Mouse (Mus musculus) stomach, embryonic 16.5 days (tissue): ENCODE measurements at regions not wholly inside any gene's neighbourhood (a gene's known extent, or its start where the extent isn't known, plus 50 kb on each side); places are given as distances from the start of the nearest gene placed in this dataset.

Experiments used
- ATAC-seq: fragments of 200-750 bp; cut with Nextera tagmentation; 2 replicates; pipeline ENCODE4 v1.8.0; 2017; ENCODE audit warnings: moderate number of reproducible peaks, moderate TSS enrichment; ENCODE audit not compliant: insufficient read depth, low FRiP score
- H3K27ac ChIP-seq: fragments of 300-500 bp; sonication (generic); 2 replicates; pipeline ENCODE4 v1.5.1; 2014; ENCODE audit warnings: low read length
- H3K27me3 ChIP-seq: fragments of 300-500 bp; sonication (generic); 2 replicates; pipeline ENCODE4 v1.6.1; 2014; ENCODE audit warnings: low read length, control low read depth, mixed read lengths; ENCODE audit not compliant: control insufficient read depth, insufficient read depth
- H3K36me3 ChIP-seq: fragments of 300-500 bp; sonication (generic); 2 replicates; pipeline ENCODE4 v1.6.1; 2014; ENCODE audit warnings: low read length; ENCODE audit not compliant: control insufficient read depth, insufficient read depth
- H3K4me1 ChIP-seq: fragments of 300-500 bp; sonication (generic); 2 replicates; pipeline ENCODE4 v1.6.1; 2014; ENCODE audit warnings: low read length, control low read depth, mixed read lengths; ENCODE audit not compliant: control insufficient read depth, insufficient read depth
- H3K4me2 ChIP-seq: fragments of 300-500 bp; sonication (generic); 2 replicates; pipeline ENCODE4 v1.6.1; 2014; ENCODE audit warnings: low read depth, low read length, mixed read lengths
- H3K4me3 ChIP-seq: fragments of 300-500 bp; sonication (generic); replicated peaks from 2 replicates; pipeline ENCODE4 v1.5.1; 2014; ENCODE audit warnings: mild to moderate bottlenecking, low read length
- H3K9ac ChIP-seq: fragments of 300-500 bp; sonication (generic); 2 replicates; pipeline ENCODE4 v1.6.1; 2014; ENCODE audit warnings: low read length
- H3K9me3 ChIP-seq: fragments of 300-500 bp; sonication (generic); replicated peaks from 2 replicates; pipeline ENCODE4 v1.6.1; 2016; ENCODE audit warnings: low read length, control low read depth; ENCODE audit not compliant: control insufficient read depth
- WGBS: fragments of 180-500 bp; shearing (Covaris S2); extraction: QIAGEN DNeasy Blood & Tissue Kit; methylation state at CpG from one replicate; pipeline ENCODE4 v1.1.7; 2014; 5-methylcytosine and 5-hydroxymethylcytosine counted together

DNA sequence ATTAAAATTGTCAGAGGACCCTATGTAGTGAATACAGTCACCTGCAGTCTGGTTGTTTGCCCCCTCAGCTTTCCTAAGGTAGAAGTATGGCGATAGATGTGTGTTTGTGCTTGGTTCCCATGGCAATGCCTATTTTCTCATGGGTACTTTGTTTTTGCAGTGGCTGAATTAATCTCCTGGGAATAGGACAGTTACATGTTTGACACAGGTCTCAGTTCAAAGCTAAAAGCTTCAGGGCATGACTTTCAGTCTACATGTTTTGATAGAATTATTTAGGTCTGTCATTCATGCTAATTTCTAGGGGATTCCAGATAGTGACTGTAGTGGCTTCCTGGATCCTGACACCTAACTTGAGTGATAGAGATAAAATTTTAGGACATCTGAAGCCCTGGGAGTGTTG, 191.6 kb upstream of the Kbtbd8 start:
- no peaks in the 10 kb centered on the region for H3K36me3 ChIP-seq
- H3K27ac ChIP-seq: no peak overlapping the region
- WGBS: 85% methylated on average over 1 of the region's 1 CpGs
- no peak for ATAC-seq
- H3K4me1 ChIP-seq: no peaks in the 10 kb centered on the region
- no peak overlapping the region for H3K4me2 ChIP-seq
- H3K9me3 ChIP-seq: no peaks in the 10 kb centered on the region; the same call in 1 of the 2 replicates
- no peak overlapping the region for H3K4me3 ChIP-seq
- H3K27me3 ChIP-seq: no peaks in the 10 kb centered on the region
- no peak overlapping the region for H3K9ac ChIP-seq

DNA sequence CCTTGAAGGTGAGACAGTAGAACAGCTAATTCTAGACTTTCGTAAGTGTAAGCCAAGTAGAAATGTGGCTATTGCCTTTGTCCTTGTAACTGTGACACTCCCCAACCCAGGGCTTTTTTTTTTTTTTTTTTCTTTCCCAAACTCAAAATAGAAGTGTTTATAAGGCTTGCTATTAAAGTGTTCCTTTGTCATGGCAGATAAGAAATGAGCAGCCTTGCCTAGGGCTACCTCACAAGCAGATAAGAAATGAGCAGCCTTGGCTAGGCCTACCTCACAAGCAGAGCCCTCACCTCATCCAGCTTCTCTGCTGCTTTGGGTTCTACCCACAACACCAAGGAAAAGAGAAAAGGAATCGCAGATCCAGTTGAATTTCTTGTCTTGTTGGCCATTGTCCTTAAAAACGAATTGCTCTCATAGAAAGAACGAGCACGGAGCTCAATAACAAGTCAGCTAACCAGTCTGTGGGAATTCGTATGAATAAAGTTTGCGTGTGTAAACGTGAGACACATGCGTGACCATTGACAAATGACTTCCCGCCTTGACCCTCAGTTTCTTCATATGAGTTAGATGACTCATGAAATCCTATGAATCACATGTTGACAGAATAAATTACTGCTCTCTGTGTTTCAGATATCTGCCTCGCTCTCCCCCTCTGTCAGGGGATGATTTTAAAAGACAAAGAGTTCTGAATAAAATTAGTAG, 192.6 kb upstream of the Kbtbd8 start:
- H3K9me3 ChIP-seq: no peaks in the 10 kb centered on the region; the same call in 1 of the 2 replicates
- whole genome bisulfite sequencing: 82% methylated on average over 11 of the region's 11 CpGs
- no peaks in the 10 kb centered on the region for H3K36me3 ChIP-seq
- no peak overlapping the region for H3K9ac ChIP-seq
- H3K4me2 ChIP-seq: no peak overlapping the region
- H3K27ac ChIP-seq: no peak overlapping the region
- no peaks in the 10 kb centered on the region for H3K27me3 ChIP-seq
- no peaks in the 10 kb centered on the region for H3K4me1 ChIP-seq
- H3K4me3 ChIP-seq: no peak overlapping the region
- no peak for ATAC-seq

DNA sequence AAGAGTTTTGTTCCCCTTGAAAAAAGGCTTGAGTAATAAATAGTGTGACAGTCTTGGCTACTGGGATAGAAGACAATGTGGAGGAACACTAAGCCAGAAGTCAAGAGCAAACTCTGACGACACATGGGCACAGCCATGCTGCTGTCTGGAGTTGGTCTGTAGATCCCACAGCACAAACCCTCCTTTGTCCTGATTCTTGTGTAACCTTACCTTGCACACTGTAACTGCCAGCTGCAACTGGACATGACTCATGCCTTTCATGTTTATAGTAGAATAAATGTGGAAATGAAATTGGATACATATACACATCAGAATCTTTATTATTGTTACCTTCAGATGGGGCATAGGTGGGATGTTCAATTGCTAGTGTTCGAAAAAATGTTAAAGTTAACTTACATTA, 195.3 kb upstream of the Kbtbd8 start:
- 49% methylated on average over 2 of the region's 2 CpGs for WGBS
- Histone ChIP-seq H3K9ac (no peak overlapping the region), H3K9me3 (no peaks in the 10 kb centered on the region; the same call in 1 of the 2 replicates), H3K36me3 (no peaks in the 10 kb centered on the region), H3K4me1 (peaks cover under 1% of the 10 kb centered on the region), H3K27ac (no peak overlapping the region), H3K4me2 (no peak overlapping the region), H3K27me3 (no peaks in the 10 kb centered on the region), H3K4me3 (no peak overlapping the region)
- no peak for ATAC-seq

- H3K4me1 ChIP-seq: peaks cover 10% of the 10 kb centered on the region
- 91% methylated on average over 2 of the region's 2 CpGs for WGBS
- no peaks in the 10 kb centered on the region for H3K36me3 ChIP-seq
- H3K9me3 ChIP-seq: no peaks in the 10 kb centered on the region
- no peak overlapping the region for H3K4me3 ChIP-seq
- H3K4me2 ChIP-seq: no peak overlapping the region
- no peak overlapping the region for H3K9ac ChIP-seq
- no peak for ATAC-seq
- no peak overlapping the region for H3K27ac ChIP-seq
- no peaks in the 10 kb centered on the region for H3K27me3 ChIP-seq
These were observed 196.3 kb upstream of the Kbtbd8 start for GRCm38 (mm10) chr6:94920770-94921169.

DNA sequence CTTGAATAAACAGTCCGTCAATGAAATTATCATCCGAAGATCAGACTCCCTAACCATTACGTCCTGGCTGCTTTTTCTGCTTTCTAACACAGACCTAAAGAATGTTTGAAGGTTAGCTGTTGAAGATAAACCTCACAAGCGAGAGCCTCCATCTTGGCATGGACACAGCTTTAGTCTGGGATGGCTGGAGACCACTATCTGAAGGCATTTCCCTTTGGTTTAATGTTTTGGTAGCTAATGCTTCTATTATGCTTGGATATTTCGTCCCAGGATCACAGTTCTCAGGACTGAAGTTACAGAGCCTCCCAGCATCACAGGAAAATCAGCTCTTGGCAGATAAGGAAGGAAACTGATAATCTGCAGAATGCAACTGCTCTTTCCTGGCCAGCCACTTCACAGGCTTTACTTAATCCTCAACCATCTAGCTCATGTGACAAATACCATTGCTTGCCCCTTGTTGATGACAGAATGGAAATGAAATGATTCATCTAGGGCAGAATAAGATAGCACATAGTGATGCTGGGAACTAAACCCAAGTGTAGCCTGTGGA, 197.8 kb upstream of the Kbtbd8 start:
- Histone ChIP-seq H3K9me3 (no peaks in the 10 kb centered on the region), H3K4me3 (no peak overlapping the region), H3K27ac (no peak overlapping the region), H3K27me3 (no peaks in the 10 kb centered on the region), H3K9ac (no peak overlapping the region), H3K4me2 (no peak overlapping the region), H3K4me1 (peaks cover 10% of the 10 kb centered on the region), H3K36me3 (no peaks in the 10 kb centered on the region)
- WGBS: 63% methylated on average over 5 of the region's 5 CpGs
- ATAC-seq: no peak

- WGBS: 30% methylated on average over 8 of the region's 8 CpGs
- peaks cover 16% of the 10 kb centered on the region for H3K4me1 ChIP-seq
- H3K9ac ChIP-seq: no peak overlapping the region
- ATAC-seq: peak; percentile 91; the same call in 1 of the 2 replicates
- H3K4me2 ChIP-seq: no peak overlapping the region; the same call in 1 of the 2 replicates
- no peaks in the 10 kb centered on the region for H3K36me3 ChIP-seq
- peak overlapping the region; percentile 68 for H3K27ac ChIP-seq
- H3K9me3 ChIP-seq: no peaks in the 10 kb centered on the region
- H3K4me3 ChIP-seq: no peak overlapping the region
- H3K27me3 ChIP-seq: no peaks in the 10 kb centered on the region
These were observed 201.0 kb upstream of the Kbtbd8 start for GRCm38 (mm10) chr6:94915842-94916620.

DNA sequence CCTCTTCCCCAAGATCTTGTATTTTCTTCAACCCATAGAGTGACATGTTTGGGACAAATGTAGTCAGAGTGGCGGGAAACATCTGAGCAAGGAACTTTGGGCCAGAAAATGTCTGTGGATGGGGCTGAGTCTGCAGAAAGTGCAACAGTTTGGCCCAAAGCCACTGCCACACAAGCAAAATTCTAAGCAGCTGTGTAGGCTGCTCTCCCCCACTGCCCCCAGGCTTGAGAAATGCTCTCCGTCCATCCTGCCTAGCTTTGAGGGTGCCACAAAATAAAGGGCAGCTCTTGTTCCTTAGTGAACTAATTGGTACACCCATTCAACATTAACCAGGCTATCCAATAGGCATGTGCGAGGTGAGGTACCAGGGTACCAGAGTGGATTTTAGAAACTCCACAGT, 205.2 kb upstream of the Kbtbd8 start:
- H3K4me1 ChIP-seq: peaks cover 16% of the 10 kb centered on the region
- no peaks in the 10 kb centered on the region for H3K9me3 ChIP-seq
- H3K9ac ChIP-seq: no peak overlapping the region
- 66% methylated on average over 3 of the region's 3 CpGs for WGBS
- no peaks in the 10 kb centered on the region for H3K27me3 ChIP-seq
- no peak overlapping the region for H3K4me3 ChIP-seq
- no peak for ATAC-seq
- H3K4me2 ChIP-seq: no peak overlapping the region
- no peak overlapping the region for H3K27ac ChIP-seq
- no peaks in the 10 kb centered on the region for H3K36me3 ChIP-seq

GRCm38 (mm10) chr6:94911374-94911773, 205.7 kb upstream of the Kbtbd8 start:
- H3K36me3 ChIP-seq: no peaks in the 10 kb centered on the region
- H3K27me3 ChIP-seq: no peaks in the 10 kb centered on the region
- no peak overlapping the region for H3K4me3 ChIP-seq
- no peak for ATAC-seq
- H3K27ac ChIP-seq: peak overlapping the region; percentile 6; the same call in 1 of the 2 replicates
- H3K4me2 ChIP-seq: no peak overlapping the region
- peaks cover 12% of the 10 kb centered on the region for H3K4me1 ChIP-seq
- H3K9ac ChIP-seq: no peak overlapping the region
- no peaks in the 10 kb centered on the region for H3K9me3 ChIP-seq
- WGBS: 50% methylated on average over 9 of the region's 9 CpGs

GRCm38 (mm10) chr6:94900862-94901261, 200.9 kb upstream of the Lrig1 start:
- Histone ChIP-seq H3K4me1 (peaks cover 15% of the 10 kb centered on the region; the same call in 1 of the 2 replicates), H3K9me3 (no peaks in the 10 kb centered on the region), H3K27ac (peak overlapping the region; percentile 60), H3K9ac (no peak overlapping the region), H3K4me3 (no peak overlapping the region), H3K4me2 (no peak overlapping the region), H3K36me3 (no peaks in the 10 kb centered on the region), H3K27me3 (no peaks in the 10 kb centered on the region)
- WGBS: 47% methylated on average over 4 of the region's 4 CpGs
- peak; percentile 75; the same call in 1 of the 2 replicates for ATAC-seq
